Mouse (Mus musculus) heart, embryonic 12.5 days (tissue): ENCODE results near the gene Pigk. TPM values are rescaled to one million over a fixed set of nuclear protein-coding genes. Genes with fewer than 3 reads are reported as not detected.

Experiments used
- ATAC-seq: fragments of 200-750 bp; cut with Nextera tagmentation; 2 replicates; pipeline ENCODE4 v1.8.0; 2017; ENCODE audit warnings: moderate TSS enrichment, moderate library complexity; ENCODE audit not compliant: insufficient number of reproducible peaks, low FRiP score
- H3K27ac ChIP-seq: fragments of 300-500 bp; sonication (generic); 2 replicates; pipeline ENCODE4 v1.5.1; 2016; ENCODE audit warnings: mild to moderate bottlenecking, moderate library complexity; ENCODE audit not compliant: poor library complexity, severe bottlenecking
- H3K27me3 ChIP-seq: fragments of 300-500 bp; sonication (generic); replicated peaks from 2 replicates; pipeline ENCODE4 v1.6.1; 2016; ENCODE audit warnings: mild to moderate bottlenecking, moderate library complexity
- H3K36me3 ChIP-seq: fragments of 300-500 bp; sonication (generic); 2 replicates; pipeline ENCODE4 v1.6.1; 2016; ENCODE audit warnings: mild to moderate bottlenecking, moderate library complexity
- H3K4me1 ChIP-seq: fragments of 300-500 bp; sonication (generic); replicated peaks from 2 replicates; pipeline ENCODE4 v1.6.1; 2016; ENCODE audit warnings: mild to moderate bottlenecking
- H3K4me2 ChIP-seq: fragments of 300-500 bp; sonication (generic); 2 replicates; pipeline ENCODE4 v1.6.1; 2016; ENCODE audit warnings: mild to moderate bottlenecking, moderate library complexity
- H3K4me3 ChIP-seq: fragments of 300-500 bp; sonication (generic); 2 replicates; pipeline ENCODE4 v1.5.1; 2016; ENCODE audit warnings: mild to moderate bottlenecking
- H3K9ac ChIP-seq: fragments of 300-500 bp; sonication (generic); 2 replicates; pipeline ENCODE4 v1.6.1; 2016; ENCODE audit warnings: mild to moderate bottlenecking, moderate library complexity
- H3K9me3 ChIP-seq: fragments of 300-500 bp; sonication (generic); replicated peaks from 2 replicates; pipeline ENCODE4 v1.6.1; 2016; ENCODE audit warnings: mild to moderate bottlenecking, moderate library complexity
- WGBS: fragments of 180-500 bp; shearing (Covaris S2); methylation state at CpG from one replicate; pipeline ENCODE4 v1.1.7; 2016; 5-methylcytosine and 5-hydroxymethylcytosine counted together
- polyA plus RNA-seq: library from polyadenylated mRNA; unstranded; fragments of >200 nt; fragmentation: Nextera tagmentation; extraction: Ambion mirVana; gene quantifications from 2 replicates; pipeline ENCODE4 v1.2.1, GENCODE M21; 2016

Gene Pigk
- polyA plus RNA-seq, 1 experiment from 2014 or later = 41.7 TPM

GRCm38 (mm10) chr3:152843925-152844324 lies 130.0 kb downstream of the Pigk start:
- Histone ChIP-seq H3K27ac (no peak overlapping the region), H3K4me3 (no peak overlapping the region), H3K27me3 (no peaks in the 10 kb centered on the region), H3K9ac (no peak overlapping the region), H3K4me2 (no peak overlapping the region), H3K36me3 (no peaks in the 10 kb centered on the region), H3K9me3 (no peaks in the 10 kb centered on the region), H3K4me1 (no peaks in the 10 kb centered on the region)
- no peak for ATAC-seq

GRCm38 (mm10) chr3:152855006-152855614 lies 141.2 kb downstream of the Pigk start:
- Histone ChIP-seq H3K27me3 (peaks cover 4% of the 10 kb centered on the region), H3K36me3 (no peaks in the 10 kb centered on the region), H3K27ac (no peak overlapping the region), H3K9me3 (no peaks in the 10 kb centered on the region), H3K9ac (no peak overlapping the region), H3K4me2 (no peak overlapping the region), H3K4me3 (no peak overlapping the region), H3K4me1 (0 out of 2 replicates have a peak, but pooled peaks cover 4% of the 10 kb centered on the region)
- 51% methylated on average over 12 of the region's 12 CpGs for WGBS
- ATAC-seq = no peak

DNA sequence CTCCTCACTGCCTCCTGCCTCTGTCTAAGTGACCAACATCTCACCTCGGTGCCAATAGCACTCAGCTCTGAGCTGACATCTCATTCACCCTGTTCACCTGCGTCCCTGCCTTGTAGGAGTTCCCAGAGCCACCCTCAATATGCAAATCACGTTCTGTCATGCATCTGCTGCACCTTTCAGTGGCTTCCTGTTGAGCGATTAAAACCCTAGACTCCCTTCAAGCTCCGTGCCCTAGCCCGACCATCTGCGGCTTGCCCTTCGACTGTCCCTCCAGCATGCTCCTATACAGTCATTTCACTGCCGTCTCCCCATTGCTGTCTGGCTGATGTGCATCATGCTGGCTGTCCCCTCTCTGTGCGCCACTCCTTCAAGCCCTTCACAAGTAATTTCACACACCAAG lies 142.2 kb downstream of the Pigk start:
- Histone ChIP-seq H3K4me2 (no peak overlapping the region), H3K9me3 (no peaks in the 10 kb centered on the region), H3K27me3 (peaks cover 4% of the 10 kb centered on the region), H3K4me1 (0 out of 2 replicates have a peak, but pooled peaks cover 4% of the 10 kb centered on the region), H3K27ac (no peak overlapping the region), H3K4me3 (no peak overlapping the region), H3K9ac (no peak overlapping the region), H3K36me3 (no peaks in the 10 kb centered on the region)
- ATAC-seq = no peak
- WGBS = 67% methylated on average over 10 of the region's 10 CpGs

- ATAC-seq = no peak
- Histone ChIP-seq H3K36me3 (no peaks in the 10 kb centered on the region), H3K9me3 (0 out of 2 replicates have a peak, but pooled peaks cover 4% of the 10 kb centered on the region), H3K4me2 (no peak overlapping the region), H3K4me3 (no peak overlapping the region), H3K4me1 (no peaks in the 10 kb centered on the region), H3K9ac (no peak overlapping the region), H3K27me3 (peaks cover 13% of the 10 kb centered on the region; the same call in 1 of the 2 replicates), H3K27ac (no peak overlapping the region)
- WGBS = 76% methylated on average over 4 of the region's 4 CpGs
Measured at GRCm38 (mm10) chr3:152861450-152861849, 147.6 kb downstream of the Pigk start.

DNA sequence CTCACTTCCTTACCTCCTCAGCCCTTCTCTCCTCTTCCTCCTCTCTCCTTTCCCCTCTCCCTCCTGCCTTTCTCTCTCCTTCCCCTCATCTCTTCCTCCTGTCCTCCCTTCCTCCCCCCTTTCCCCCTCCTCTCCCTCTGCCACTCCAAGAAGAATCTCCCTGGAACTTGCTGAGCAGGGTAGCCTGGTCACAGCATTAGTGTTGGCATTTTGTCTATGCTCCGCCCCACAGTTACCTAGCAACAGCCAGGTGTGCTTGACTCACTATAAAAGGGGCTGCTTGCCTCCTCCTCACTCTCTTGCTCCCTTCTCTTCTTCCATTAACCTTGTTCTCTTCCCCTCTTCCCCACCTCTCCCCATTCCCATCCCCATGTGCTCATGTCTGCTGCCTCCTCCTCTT lies 148.1 kb downstream of the Pigk start:
- peaks cover 13% of the 10 kb centered on the region; the same call in 1 of the 2 replicates for H3K27me3 ChIP-seq
- 0 out of 2 replicates have a peak, but pooled peaks cover 4% of the 10 kb centered on the region for H3K9me3 ChIP-seq
- H3K4me1 ChIP-seq = no peaks in the 10 kb centered on the region
- H3K27ac ChIP-seq = no peak overlapping the region
- ATAC-seq = no peak
- WGBS = 70% methylated on average over 1 of the region's 1 CpGs
- no peak overlapping the region for H3K9ac ChIP-seq
- H3K36me3 ChIP-seq = no peaks in the 10 kb centered on the region
- no peak overlapping the region for H3K4me2 ChIP-seq
- no peak overlapping the region for H3K4me3 ChIP-seq

GRCm38 (mm10) chr3:152866035-152866965 lies 152.4 kb downstream of the Pigk start:
- no peak overlapping the region for H3K4me2 ChIP-seq
- no peak for ATAC-seq
- H3K9ac ChIP-seq = no peak overlapping the region
- peaks cover 9% of the 10 kb centered on the region; the same call in 1 of the 2 replicates for H3K4me1 ChIP-seq
- H3K36me3 ChIP-seq = no peaks in the 10 kb centered on the region
- WGBS = 79% methylated on average over 22 of the region's 22 CpGs
- no peak overlapping the region for H3K4me3 ChIP-seq
- H3K9me3 ChIP-seq = 0 out of 2 replicates have a peak, but pooled peaks cover 4% of the 10 kb centered on the region
- no peak overlapping the region for H3K27ac ChIP-seq
- 0 out of 2 replicates have a peak, but pooled peaks cover 9% of the 10 kb centered on the region for H3K27me3 ChIP-seq

DNA sequence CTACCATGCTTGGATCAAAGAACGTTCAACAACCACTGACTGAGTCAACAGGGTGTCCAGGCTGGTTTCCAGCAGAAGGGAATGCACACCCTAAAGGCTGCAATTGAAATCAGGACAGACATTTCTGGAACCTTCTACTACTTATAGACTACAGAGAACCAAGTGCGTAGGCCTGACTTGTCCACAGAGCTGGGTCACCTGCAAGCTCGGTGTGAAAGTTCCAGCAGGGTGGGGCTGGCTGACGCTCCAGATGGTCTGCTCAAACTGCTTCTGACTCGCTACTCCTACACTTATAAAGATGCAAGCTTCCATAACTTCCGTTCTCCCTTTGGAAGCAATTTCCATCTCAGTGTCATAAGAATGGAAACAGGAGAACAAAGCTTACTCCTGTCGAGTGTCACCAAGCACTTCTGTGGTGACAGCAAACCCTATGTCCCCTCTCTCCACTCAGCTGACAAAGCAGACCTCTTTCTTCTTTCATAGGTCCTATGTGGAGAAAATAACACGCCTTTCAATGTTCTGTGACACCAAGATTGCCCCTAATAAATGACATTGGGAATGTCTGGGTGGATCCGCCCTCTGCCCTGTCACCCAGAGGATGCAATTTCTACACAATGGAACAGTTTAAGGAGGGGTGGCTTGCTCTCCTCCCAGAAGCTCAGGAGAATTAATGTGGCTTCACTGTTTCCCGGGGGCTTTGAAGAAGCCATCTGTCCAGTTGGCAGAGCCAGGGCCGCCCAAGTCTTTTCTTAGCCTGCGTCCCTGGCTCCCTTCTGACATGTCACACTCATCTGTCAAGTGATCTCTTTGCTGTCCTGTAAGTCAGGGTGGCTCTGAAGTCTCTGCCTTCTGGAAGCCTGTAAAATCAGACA lies 154.0 kb downstream of the Pigk start:
- no peak for ATAC-seq
- Histone ChIP-seq H3K36me3 (no peaks in the 10 kb centered on the region), H3K9ac (no peak overlapping the region), H3K4me3 (no peak overlapping the region), H3K9me3 (0 out of 2 replicates have a peak, but pooled peaks cover 4% of the 10 kb centered on the region), H3K4me1 (peaks cover 9% of the 10 kb centered on the region; the same call in 1 of the 2 replicates), H3K27ac (no peak overlapping the region), H3K27me3 (no peaks in the 10 kb centered on the region), H3K4me2 (no peak overlapping the region)
- WGBS = 62% methylated on average over 12 of the region's 12 CpGs

DNA sequence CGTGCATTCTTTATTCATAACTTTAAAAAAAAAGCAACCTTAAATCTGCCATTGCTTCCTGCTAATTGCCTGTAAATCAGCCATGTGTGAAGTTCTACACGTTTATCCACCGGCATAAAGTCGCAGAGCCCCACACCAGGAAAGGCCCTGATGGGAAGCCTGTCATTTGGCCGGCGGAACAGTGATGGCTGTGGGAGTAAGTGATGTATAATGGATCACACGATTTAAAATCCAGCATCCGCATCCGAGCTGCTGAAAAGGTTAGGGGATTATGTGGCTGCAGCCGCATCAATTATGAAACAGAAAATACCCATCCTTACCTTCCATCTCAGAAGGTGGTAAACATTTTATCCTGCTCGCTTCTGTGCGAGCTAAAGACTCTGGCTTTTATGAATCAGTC lies 158.2 kb downstream of the Pigk start:
- no peak overlapping the region for H3K27ac ChIP-seq
- peaks cover 9% of the 10 kb centered on the region; the same call in 1 of the 2 replicates for H3K4me1 ChIP-seq
- no peak overlapping the region for H3K4me2 ChIP-seq
- no peaks in the 10 kb centered on the region for H3K27me3 ChIP-seq
- H3K9ac ChIP-seq = no peak overlapping the region
- H3K36me3 ChIP-seq = no peaks in the 10 kb centered on the region
- no peak for ATAC-seq
- H3K9me3 ChIP-seq = no peaks in the 10 kb centered on the region
- 84% methylated on average over 12 of the region's 12 CpGs for WGBS
- H3K4me3 ChIP-seq = no peak overlapping the region

DNA sequence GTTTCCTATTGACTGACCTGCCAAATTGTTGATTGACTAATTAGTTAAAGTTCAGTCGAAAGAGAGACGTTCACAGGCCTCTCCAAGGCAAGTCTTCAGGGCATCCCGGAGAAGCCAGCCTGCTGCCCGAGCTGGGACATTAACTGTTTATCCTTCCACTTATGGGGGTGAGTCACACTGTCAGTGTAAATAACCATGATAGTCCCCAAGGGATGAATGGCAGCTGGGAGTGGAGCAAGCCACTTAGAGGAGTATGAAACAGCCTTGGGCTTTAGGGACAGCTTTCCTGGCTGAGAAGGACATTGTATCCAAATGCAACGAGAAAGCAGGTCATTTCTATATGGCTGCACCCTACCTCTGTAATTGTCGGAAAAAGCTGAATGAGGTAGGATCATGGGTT lies 158.7 kb downstream of the Pigk start:
- H3K4me3 ChIP-seq = no peak overlapping the region
- H3K27me3 ChIP-seq = no peaks in the 10 kb centered on the region
- WGBS = 71% methylated on average over 6 of the region's 6 CpGs
- H3K27ac ChIP-seq = no peak overlapping the region
- no peak for ATAC-seq
- H3K4me1 ChIP-seq = peaks cover 7% of the 10 kb centered on the region; the same call in 1 of the 2 replicates
- H3K9ac ChIP-seq = no peak overlapping the region
- H3K36me3 ChIP-seq = no peaks in the 10 kb centered on the region
- H3K9me3 ChIP-seq = no peaks in the 10 kb centered on the region
- H3K4me2 ChIP-seq = no peak overlapping the region

DNA sequence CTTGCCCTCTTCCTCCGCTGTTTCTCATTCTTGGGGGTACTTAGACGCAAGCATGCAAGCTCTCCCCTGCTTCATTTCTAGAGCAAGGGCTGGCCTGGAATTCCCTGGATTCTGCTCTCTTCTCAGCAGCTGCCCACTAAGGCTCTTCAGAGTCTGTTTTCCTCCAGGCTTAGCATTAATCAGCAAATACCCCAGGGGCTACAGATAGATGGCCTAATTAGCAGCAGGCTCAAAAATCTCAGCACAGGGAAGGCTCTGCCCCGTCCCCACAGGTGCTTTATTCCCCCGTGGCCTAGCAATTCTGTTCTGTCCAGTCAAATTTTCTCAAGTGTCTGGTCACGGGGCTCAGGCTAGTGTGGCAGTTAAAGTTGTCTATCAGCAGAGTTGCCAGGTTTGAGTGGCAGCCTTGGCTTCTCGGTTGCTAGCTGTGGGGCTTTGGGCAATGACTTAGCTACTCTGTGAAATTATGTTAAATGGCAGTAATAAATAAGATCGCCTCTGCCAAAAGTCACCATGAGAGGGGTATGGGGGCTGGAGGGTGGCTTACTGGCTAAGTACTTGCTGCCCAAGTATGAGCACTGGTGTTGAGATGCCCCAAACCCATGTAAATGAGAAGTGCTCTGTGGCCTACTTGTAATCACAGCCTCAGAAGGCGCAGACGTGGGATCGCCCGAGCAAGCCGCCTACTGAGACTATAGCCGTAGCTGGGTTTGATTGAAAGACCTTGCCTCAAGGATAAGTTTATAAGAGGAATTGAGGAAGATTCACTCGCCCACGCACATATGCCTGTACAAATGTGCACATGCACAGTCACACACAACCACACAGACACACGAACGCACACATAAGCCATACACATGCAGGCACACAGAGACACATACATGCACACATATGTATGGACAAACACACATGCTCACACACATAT lies 160.8 kb downstream of the Pigk start:
- Histone ChIP-seq H3K27me3 (no peaks in the 10 kb centered on the region), H3K9me3 (no peaks in the 10 kb centered on the region), H3K4me1 (no peaks in the 10 kb centered on the region), H3K9ac (no peak overlapping the region), H3K36me3 (no peaks in the 10 kb centered on the region), H3K27ac (no peak overlapping the region), H3K4me2 (no peak overlapping the region), H3K4me3 (no peak overlapping the region)
- WGBS = 84% methylated on average over 17 of the region's 17 CpGs
- no peak for ATAC-seq
